13 mouse cellular contexts compared by ENCODE assay signal in genomic region chr5:114517010-114517409, GRCm38 (mm10).
"Had no signal": no experiment of that assay in that cellular context is flagged by ENCODE, and none has a peak within 500 bp of the region (broad histone marks: within the 10 kb centered on the region; RNA-seq: fewer than 3 reads in every experiment).

No protein-coding gene starts in this region.

- H3K4me2 ChIP-seq: limb, embryonic 13.5 days; neural tube, embryonic 15.5 days had no signal

- H3K36me3 ChIP-seq: limb, embryonic 13.5 days; midbrain, embryonic 10.5 days; neural tube, embryonic 15.5 days had no signal

- H3K4me3 ChIP-seq: layer of hippocampus, adult 2 months; limb, embryonic 13.5 days; midbrain, embryonic 10.5 days; myocyte; neural tube, embryonic 15.5 days had no signal

- DNase-seq: kidney, adult 9 months; kidney, postnatal 4 days; left cerebral cortex, postnatal 4 days; lung, adult 18-20 months; midbrain, embryonic 14.5 days; thymus, postnatal 4 days had no signal

- H3K27ac ChIP-seq: kidney, postnatal 0 days; layer of hippocampus, adult 2 months; limb, embryonic 13.5 days; liver, embryonic 14.5 days; midbrain, embryonic 10.5 days; neural tube, embryonic 15.5 days had no signal

- H3K9ac ChIP-seq: limb, embryonic 13.5 days; liver, embryonic 14.5 days; neural tube, embryonic 15.5 days had no signal

- H3K9me3 ChIP-seq: limb, embryonic 13.5 days; midbrain, embryonic 10.5 days; neural tube, embryonic 15.5 days had no signal
